Mouse (Mus musculus) A20 (cell line): ENCODE results near the gene Dtymk.

Experiments used
- DNase-seq: peaks from one replicate; pipeline ENCODE4 v3.0.0-alpha.2; 2011; ENCODE audit warnings: low read depth, low spot score

Gene Dtymk

GRCm38 (mm10) chr1:93742910-93743309 lies 58.8 kb downstream of the Dtymk start:
- peak; percentile 49 for DNase-seq
